Mouse (Mus musculus) embryonic stem cell, embryonic (primary cell): Measurements from ENCODE around the gene Nubp2.

Experiments
- CTCF ChIA-PET, 4 experiments: fragments of 300-600 bp in 2 of 4; fragments of 350-600 bp in 2 of 4; sonication (Branson Sonifier 250); formaldehyde crosslinking; loops; one replicate each; lab custom pipeline; 2022; ENCODE audit warnings: inconsistent platforms in 2 of 4; lab: Charles Lee
- POLR2A ChIA-PET, 4 experiments: fragments of 300-600 bp in 2 of 4; fragments of 350-600 bp in 2 of 4; sonication (Branson Sonifier 250); formaldehyde crosslinking; loops; one replicate each; lab custom pipeline; 2022; ENCODE audit warnings: antibody characterized with exemption in 4 of 4, inconsistent platforms in 1 of 4; lab: Charles Lee

Nubp2 gene

DNA sequence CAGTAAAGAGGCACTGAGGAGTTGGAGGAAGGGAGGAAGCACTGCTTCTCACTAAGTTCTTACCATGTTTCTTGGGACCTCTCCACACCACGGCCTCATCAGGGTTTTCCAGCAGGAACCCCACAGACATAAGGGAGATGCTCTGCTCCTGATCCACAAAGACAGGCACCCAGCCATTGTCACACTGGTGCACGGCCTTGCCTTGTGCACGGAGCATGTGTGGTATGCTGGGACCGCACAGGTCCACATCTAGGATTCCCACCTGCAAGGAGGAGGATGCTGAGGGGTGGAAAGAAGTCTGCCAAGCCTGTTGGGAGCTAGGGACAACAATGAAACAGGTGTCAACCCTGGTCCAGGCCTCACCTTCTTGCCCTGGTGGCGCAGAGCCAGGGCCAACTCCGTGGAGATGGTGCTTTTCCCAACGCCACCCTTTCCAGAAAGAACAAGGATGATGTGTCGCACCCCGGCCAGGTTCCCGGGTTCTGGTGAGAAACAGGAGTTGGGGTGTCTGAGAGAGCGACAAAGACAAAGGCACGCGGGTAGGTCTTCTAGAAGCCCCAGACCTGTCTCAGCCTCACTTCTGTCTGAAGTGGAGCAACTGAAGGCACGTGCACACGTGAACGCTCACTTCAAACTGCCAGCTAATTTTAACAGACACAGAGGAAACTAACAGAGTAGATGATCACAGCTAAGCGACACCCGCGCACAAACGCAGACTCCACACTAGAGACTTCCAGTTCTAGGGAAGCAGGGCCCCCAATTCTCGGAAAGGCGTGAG is 604 bp downstream of the Nubp2 start:
- ChIA-PET POLR2A (interaction anchor here in 3 of 4 experiments (0.7 to 21.0 kb wide), 23 partner anchors 7 to 947 kb away, joined by 3 to 369 read pairs (median 7); partner anchors contain the start of genes Eme2 (in 2 of the 3), Fahd1 (in 2 of the 3), Igfals (in 2 of the 3) and Mrps34 (in 2 of the 3)), CTCF (interaction anchor here in 2 of 4 experiments (1.2 to 1.6 kb wide), 2 partner anchors 10 to 45 kb away, joined by 4 read pairs; partner anchors contain the start of genes Eme2 (in 1 of the 2) and Mrps34 (in 1 of the 2))

DNA sequence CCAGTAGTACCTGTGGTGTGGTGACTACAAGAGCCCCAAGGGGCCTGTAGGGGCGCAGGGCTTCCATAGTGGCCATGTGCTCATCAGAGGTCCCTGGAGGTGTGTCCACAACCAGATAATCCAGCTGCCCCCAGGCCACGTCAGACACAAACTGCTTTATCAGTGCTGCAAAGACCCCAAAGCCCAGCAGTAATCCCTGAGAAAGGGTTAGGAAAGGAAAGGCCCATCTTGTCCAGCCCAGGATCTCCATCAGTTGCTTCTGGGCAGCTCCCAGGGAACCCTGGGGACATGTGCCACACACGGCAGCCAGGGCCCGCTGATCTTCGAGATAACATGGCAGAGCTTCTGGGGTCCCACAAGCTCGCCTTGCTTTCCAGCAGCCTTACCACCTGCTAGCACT is 1.8 kb downstream of the Nubp2 start:
- CTCF ChIA-PET = interaction anchor here in 1 of 4 experiments (0.6 kb wide), 1 partner anchor 83 kb away, joined by 4 read pairs; no protein-coding TSS in a partner anchor
- POLR2A ChIA-PET = interaction anchor here (0.8 to 21.0 kb wide), 13 partner anchors 8 to 36 kb away, joined by 3 to 369 read pairs (median 4); partner anchors contain the start of genes Eme2 (in 4 of the 4), Mrps34 (in 4 of the 4), Igfals (in 2 of the 4) and Nme3 (in 2 of the 4)

DNA sequence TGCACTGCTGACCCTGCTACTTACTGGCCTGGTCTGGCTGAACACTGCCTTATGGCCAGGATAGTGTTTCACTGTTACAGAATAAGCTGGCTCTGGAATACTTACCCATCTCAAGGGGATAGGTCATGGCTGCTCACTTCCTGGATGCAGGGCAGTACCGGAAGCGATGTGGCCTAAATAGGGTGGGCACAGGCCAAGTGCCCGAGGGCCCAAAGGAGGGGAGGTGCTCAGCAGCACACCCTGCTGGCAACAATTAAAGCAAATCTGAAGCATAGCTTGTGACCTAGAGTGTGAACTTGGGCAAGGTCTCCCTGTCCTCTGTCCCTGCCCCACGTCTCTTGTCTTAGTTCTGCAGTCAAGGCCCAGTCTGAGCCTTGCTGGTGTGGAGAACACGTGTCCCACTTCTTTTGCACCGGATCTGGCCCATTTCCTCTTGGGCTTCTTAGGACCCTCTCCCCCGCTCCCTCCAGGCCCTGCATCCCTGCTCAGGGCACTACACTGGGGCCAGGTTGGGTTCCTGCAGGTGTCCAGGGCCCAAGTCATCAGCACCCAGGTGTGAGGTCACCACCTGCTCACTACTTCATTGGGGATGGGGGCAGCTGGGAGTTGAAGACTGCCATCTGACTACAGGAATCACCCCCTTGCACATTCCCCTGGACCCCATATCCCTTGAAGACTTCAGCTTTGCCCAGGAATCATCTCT is 4.3 kb downstream of the Nubp2 start:
- CTCF ChIA-PET = interaction anchor here (0.6 to 3.1 kb wide), 19 partner anchors 9 to 293 kb away, joined by 3 to 14 read pairs (median 4); partner anchors contain the start of genes Eme2 (in 1 of the 4), Fahd1 (in 1 of the 4), Hagh (in 1 of the 4) and Mrps34 (in 1 of the 4)
- POLR2A ChIA-PET = interaction anchor here (0.6 to 21.0 kb wide), 29 partner anchors 9 to 363 kb away, joined by 3 to 369 read pairs (median 4); partner anchors contain the start of genes Fahd1 (in 3 of the 4), Igfals (in 3 of the 4), Eme2 (in 2 of the 4) and Hagh (in 2 of the 4)

DNA sequence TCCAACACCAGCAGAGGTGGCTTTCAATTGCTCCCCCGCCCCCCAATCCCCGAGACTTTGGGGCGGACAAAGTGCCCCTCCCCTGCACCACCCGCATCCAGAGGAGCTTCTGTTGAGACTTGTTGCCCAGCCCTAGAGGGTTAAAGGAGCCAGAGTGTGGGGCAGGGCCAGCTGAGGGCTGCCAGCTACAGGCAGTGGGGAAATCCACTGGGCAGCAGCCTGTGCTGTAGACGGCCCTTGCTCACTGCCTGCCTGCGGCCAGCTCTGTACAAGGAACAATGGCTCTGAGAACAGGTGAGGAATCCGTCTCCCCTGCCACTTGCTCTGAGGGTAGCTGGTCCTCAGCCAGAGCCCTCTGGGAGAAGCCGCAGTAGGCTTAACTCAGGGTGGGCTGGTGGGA is 7.6 kb downstream of the Nubp2 start:
- ChIA-PET POLR2A (interaction anchor here in 3 of 4 experiments (0.6 to 24.0 kb wide), 60 partner anchors 8 to 400 kb away, joined by 3 to 369 read pairs (median 4); partner anchors contain the start of genes Fahd1 (in 3 of the 3), Eme2 (in 2 of the 3), Hagh (in 2 of the 3) and Igfals (in 2 of the 3)), CTCF (interaction anchor here in 3 of 4 experiments (0.7 to 1.7 kb wide), 6 partner anchors 28 to 217 kb away, joined by 3 to 5 read pairs (median 3); partner anchors contain the start of gene Fahd1 (in 1 of the 3))

DNA sequence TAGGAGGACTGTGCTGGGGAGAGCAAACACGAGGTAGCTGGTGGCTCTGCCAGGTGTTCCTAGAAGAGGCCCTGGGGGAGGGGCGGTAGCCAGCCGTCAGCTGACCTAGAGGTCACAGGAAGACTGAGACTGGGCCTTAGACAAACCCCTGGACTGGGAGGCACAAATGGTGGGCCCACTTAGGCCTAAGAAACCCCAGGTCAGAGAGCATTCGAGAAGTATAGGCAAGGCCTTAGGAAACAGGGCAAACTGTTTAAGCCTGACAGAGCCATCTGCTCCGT is 8.1 kb downstream of the Nubp2 start:
- POLR2A ChIA-PET = interaction anchor here in 3 of 4 experiments (0.6 to 24.0 kb wide), 56 partner anchors 9 to 626 kb away, joined by 3 to 369 read pairs (median 4); partner anchors contain the start of genes Fahd1 (in 3 of the 3), Eme2 (in 2 of the 3), Hagh (in 2 of the 3) and Igfals (in 2 of the 3)
- CTCF ChIA-PET = interaction anchor here in 2 of 4 experiments (1.0 to 1.7 kb wide), 5 partner anchors 28 to 132 kb away, joined by 3 to 5 read pairs (median 3); partner anchors contain the start of gene Fahd1 (in 1 of the 2)

DNA sequence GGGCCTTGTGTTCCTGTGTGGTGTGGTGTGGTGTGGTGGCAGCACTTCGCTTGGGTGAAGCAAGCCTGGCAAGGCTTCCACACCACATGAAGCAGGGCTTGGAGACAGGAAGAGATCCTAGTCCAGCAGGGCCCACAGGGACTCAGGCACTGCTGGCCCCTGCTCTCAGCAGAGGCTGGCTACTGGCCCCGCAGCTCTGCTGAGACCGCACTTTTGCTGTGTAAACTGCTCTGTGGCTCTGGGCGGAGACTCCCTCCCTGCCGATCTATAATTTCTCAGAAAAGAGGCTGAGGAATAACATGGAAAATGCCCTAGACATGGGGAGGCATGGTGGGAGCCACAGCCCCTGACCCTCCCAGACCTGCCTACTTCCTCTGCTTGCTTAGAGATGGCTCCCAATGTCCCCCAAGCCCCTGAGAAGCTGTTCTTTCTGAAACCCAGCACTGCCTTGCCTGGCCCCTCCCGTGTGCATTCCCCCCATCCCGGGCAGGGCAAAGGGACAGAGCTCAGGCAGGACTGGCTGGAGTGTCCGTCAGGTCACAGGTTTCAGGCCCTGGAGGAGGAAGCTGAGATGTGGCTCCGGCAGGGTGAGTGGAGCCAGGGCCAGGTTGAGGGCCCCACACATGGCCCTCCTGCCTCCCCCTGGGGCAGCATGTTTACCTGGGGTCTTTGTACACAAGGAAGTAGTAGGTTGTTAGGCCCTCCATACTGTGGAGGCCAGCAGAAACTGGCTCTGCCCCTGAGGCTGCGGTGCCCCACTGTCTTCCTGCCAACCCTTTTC is 8.6 kb downstream of the Nubp2 start:
- ChIA-PET CTCF (interaction anchor here in 1 of 4 experiments (1.0 to 1.5 kb wide), 3 partner anchors 27 to 98 kb away, joined by 3 to 5 read pairs (median 3); partner anchors contain the start of gene Fahd1), POLR2A (interaction anchor here in 3 of 4 experiments (0.6 to 24.0 kb wide), 54 partner anchors 8 to 626 kb away, joined by 3 to 369 read pairs (median 4); partner anchors contain the start of genes Fahd1 (in 3 of the 3), Eme2 (in 2 of the 3), Hagh (in 2 of the 3) and Igfals (in 2 of the 3))

DNA sequence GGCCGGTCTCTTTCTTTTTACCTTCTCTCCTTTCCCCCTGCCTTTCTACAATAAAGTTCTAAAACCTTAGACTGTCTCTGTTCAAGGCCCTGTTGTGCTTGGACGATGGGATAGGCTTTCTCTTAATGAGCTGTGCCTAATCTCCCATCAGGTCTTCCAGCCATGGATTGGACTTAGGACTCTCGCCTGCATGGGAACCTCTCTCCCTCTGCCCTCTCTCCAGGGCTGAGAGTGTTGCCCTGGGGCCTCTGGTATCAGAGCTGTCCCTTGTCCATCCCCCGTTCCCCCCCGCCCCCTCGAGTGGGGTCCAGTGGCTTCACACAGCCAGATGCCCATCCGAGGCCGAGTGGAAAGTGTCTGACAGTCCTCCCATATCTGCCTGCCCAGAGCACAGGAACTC is 11.2 kb downstream of the Nubp2 start:
- ChIA-PET CTCF (interaction anchor here in 2 of 4 experiments (0.5 to 1.6 kb wide), 2 partner anchors 43 to 139 kb away, joined by 4 to 5 read pairs; partner anchors contain the start of gene Msrb1 (in 1 of the 2)), POLR2A (interaction anchor here in 3 of 4 experiments (0.7 to 24.0 kb wide), 12 partner anchors 4 to 242 kb away, joined by 3 to 369 read pairs (median 50); partner anchors contain the start of genes Fahd1 (in 3 of the 3), Spsb3 (in 3 of the 3), Eme2 (in 2 of the 3) and Igfals (in 2 of the 3))

DNA sequence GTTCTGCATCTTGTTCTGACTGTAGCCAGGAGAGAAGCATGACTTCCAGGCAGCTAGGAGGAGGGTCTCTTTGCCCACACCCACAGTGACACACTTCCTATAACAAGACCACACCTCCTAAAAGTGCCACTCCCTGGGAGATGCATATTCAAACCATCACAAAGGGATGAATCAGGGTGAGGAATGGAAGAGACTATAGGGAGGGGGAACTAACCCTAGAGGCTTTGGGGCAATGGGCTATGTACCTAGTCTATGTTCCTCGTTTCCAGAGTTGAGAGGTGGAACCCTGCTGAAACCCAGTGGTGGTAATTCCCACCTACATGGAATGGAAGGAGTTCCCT is 11.8 kb downstream of the Nubp2 start:
- ChIA-PET CTCF (interaction anchor here in 3 of 4 experiments (0.8 to 2.3 kb wide), 7 partner anchors 8 to 373 kb away, joined by 3 to 8 read pairs (median 4); partner anchors contain the start of genes Eme2 (in 1 of the 3), Mrps34 (in 1 of the 3) and Msrb1 (in 1 of the 3)), POLR2A (interaction anchor here (0.6 to 24.0 kb wide), 28 partner anchors 5 to 399 kb away, joined by 3 to 369 read pairs (median 5); partner anchors contain the start of genes Eme2 (in 3 of the 4), Mrps34 (in 3 of the 4), Fahd1 (in 2 of the 4) and Igfals (in 2 of the 4))

DNA sequence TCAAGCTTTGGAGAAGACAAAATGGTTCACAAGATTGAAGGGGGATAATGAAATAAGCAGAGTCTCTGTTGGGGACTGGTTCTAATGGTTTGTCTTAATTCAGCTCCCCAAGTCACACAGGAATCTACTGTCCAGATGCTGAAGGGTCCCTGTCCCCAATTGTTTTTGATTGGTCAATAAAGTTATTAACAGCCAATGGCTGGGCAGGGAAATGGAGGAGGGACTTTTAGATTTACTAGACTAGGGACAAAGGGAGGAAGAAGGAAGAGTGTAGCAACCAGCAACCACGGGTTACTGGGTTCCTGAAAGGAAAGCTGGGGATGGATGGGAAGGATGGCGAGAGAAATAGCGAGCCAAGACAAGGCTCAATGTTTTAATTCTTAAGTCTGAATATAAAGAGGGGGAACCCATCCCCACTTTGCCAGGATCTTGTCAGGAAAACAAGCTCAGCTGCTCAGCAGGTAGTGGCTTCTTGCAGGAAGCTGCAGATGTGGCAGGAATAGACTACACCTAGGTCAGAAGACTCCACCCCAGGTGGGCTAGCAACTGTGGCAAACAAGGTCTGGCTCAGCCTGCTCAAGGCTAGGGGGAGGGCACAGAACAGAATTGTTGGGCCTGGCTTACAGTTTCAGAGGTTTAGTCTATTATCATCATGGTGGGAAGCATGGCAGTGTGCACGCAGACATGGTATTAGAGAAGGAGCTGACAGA is 12.3 kb downstream of the Nubp2 start:
- POLR2A ChIA-PET = interaction anchor here (0.6 to 24.0 kb wide), 34 partner anchors 5 to 400 kb away, joined by 3 to 369 read pairs (median 4); partner anchors contain the start of genes Eme2 (in 3 of the 4), Fahd1 (in 3 of the 4), Mrps34 (in 3 of the 4) and Igfals (in 2 of the 4)
- CTCF ChIA-PET = interaction anchor here in 3 of 4 experiments (0.8 to 2.3 kb wide), 7 partner anchors 8 to 373 kb away, joined by 3 to 8 read pairs (median 4); partner anchors contain the start of genes Eme2 (in 1 of the 3), Mrps34 (in 1 of the 3) and Msrb1 (in 1 of the 3)

DNA sequence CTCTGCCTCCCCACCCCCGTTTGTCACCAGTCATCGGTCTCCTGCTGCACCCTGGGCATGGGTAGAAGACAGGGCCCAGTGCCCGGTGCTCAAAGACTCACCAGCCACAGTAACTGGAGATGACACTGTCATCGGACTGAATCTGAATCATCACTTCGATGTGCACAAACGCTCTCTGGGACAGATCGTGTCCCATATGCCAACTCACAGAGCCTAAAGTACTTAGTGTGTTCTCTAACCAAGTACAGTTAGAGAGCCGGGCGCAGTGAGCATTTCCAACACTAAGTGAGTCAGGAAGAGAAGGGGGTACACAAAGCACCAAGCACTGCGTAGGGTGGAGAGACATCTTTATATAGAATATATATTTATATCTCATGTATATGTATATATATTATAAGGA is 18.2 kb downstream of the Nubp2 start:
- ChIA-PET POLR2A (interaction anchor here in 2 of 4 experiments (1.0 to 24.0 kb wide), 8 partner anchors 6 to 122 kb away, joined by 3 to 369 read pairs (median 40); partner anchors contain the start of genes Fahd1 (in 2 of the 2), Nubp2 (in 2 of the 2), Spsb3 (in 2 of the 2) and Eme2 (in 1 of the 2)), CTCF (no interaction called here)

DNA sequence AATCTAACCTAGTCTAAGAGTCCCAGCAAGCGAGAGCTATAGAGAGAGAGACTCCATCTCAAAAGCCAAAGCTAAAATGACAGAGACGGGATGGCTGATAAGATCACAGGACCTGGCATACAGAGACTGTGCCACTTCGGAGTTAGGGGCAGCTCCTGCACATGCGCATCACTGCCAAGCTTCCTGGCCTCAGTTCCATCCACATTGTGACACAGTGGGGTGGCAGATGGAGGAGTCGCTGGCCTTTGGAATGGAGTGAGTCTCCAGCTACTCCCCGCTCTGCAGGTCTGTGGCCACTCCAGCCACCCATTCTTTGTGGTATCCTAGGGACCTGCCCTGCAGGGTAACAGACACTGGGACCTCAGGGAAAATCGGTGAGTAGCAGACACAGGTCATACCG is 20.4 kb downstream of the Nubp2 start, which contains the start of gene Igfals:
Gene Igfals, plus strand, starts transcription at position 222 of the 400 bp plus-strand sequence.
- CTCF ChIA-PET = no interaction called here

DNA sequence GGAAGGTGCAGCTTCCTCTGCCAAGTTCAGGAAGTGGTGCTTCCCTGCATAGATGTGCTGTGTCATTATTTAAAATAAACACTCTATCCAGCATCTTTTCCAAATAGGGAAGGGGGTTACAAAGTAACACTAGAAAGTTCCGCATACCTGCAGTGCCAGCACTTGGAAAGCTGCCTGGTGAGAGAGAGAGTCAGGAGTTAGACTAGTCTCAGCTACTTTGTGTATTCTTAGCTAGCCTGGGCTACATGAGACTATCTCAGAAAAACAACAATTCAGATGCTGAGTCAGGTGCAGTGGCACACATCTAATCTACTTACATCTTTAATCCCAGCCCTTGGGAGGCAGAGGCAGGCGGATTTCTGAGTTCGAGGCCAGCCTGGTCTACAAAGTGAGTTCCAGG is 24.4 kb downstream of the Nubp2 start:
- ChIA-PET POLR2A (interaction anchor here in 3 of 4 experiments (1.2 to 24.0 kb wide), 8 partner anchors 11 to 908 kb away, joined by 3 to 369 read pairs (median 65); partner anchors contain the start of genes Fahd1 (in 3 of the 3), Nubp2 (in 2 of the 3), Spsb3 (in 2 of the 3) and Eme2 (in 1 of the 3)), CTCF (no interaction called here)

More for the DNA sequence above, 20.4 kb downstream of the Nubp2 start, which contains the start of gene Igfals:
- POLR2A ChIA-PET = interaction anchor here (0.7 to 24.0 kb wide), 12 partner anchors 8 to 132 kb away, joined by 3 to 369 read pairs (median 4); partner anchors contain the start of genes Fahd1 (in 3 of the 4), Jpt2 (in 2 of the 4), Nubp2 (in 2 of the 4) and Spsb3 (in 2 of the 4)

DNA sequence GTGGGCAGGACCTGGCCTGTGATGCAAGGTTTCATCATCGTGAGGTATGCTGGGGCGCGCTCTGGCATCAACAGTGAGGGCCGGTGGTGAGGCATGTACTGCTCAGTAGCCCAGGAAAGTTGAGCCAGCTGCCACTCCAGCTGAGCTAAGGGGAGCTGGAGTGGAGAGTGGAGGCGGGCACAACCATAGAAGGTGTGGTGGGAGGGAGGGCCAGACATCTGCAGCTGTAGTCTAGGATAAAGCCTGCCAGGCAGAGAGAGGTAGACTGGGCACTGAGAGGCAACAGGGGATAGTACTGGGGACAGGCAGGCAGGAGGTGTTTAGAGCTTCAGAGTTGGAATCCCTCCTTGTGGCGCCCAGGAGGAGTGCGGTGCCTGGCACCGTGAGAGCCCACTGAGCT is 26.1 kb downstream of the Nubp2 start:
- ChIA-PET CTCF (no interaction called here), POLR2A (interaction anchor here in 3 of 4 experiments (0.6 to 24.0 kb wide), 12 partner anchors 10 to 76 kb away, joined by 3 to 369 read pairs (median 5); partner anchors contain the start of genes Fahd1 (in 3 of the 3), Eme2 (in 2 of the 3), Nubp2 (in 2 of the 3) and Spsb3 (in 2 of the 3))

DNA sequence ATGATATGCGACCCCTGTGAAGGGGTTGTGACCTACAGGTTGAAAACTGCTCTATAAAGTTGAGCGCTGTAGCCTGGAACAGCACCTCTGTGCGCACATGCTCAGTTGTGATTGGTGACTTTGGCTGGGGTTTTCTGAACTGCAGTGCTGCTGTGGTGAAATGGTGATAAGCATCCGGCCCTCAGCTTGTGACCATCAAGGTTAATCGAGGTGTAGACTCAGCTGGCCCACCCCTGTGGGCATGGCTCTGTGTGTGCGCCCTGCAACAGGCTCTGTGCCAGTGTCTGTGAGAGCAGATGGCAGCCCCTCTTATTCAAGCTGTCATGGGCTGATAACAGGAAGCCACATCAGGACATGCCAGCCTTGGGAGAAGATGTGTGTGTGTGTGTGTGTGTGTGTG is 27.2 kb downstream of the Nubp2 start:
- POLR2A ChIA-PET = interaction anchor here in 2 of 4 experiments (1.1 to 24.0 kb wide), 6 partner anchors 8 to 35 kb away, joined by 3 to 369 read pairs (median 108); partner anchors contain the start of genes Eme2 (in 2 of the 2), Nubp2 (in 2 of the 2), Spsb3 (in 2 of the 2) and Fahd1 (in 1 of the 2)
- CTCF ChIA-PET = no interaction called here
